Mouse (Mus musculus) heart, embryonic 14.5 days (tissue): ENCODE measurements around the gene Ccdc148. TPM values are rescaled to one million over a fixed set of nuclear protein-coding genes. Genes with fewer than 3 reads are reported as not detected.

Experiments
- ATAC-seq: fragments of 200-750 bp; cut with Nextera tagmentation; 2 replicates; pipeline ENCODE4 v1.8.0; 2017; ENCODE audit warnings: low read depth, moderate TSS enrichment; ENCODE audit not compliant: insufficient number of reproducible peaks, insufficient read depth, low FRiP score
- H3K27ac ChIP-seq, 2 experiments: fragments of 200-500 bp in 1 of 2; fragments of 300-500 bp in 1 of 2; sonication (generic) in 1 of 2; replicated peaks in 1 of 2; 2 replicates each; pipeline ENCODE4 v1.5.1; 2012 to 2014; ENCODE audit warnings: low read depth in 2 of 2, low read length in 2 of 2, control low read depth in 1 of 2, mild to moderate bottlenecking in 1 of 2, mixed read lengths in 1 of 2; ENCODE audit not compliant: control insufficient read depth in 1 of 2, insufficient read depth in 1 of 2
- H3K27me3 ChIP-seq: fragments of 300-500 bp; sonication (generic); 2 replicates; pipeline ENCODE4 v1.6.1; 2014; ENCODE audit warnings: mild to moderate bottlenecking, low read length, control low read depth; ENCODE audit not compliant: control insufficient read depth, insufficient read depth
- H3K36me3 ChIP-seq: fragments of 300-500 bp; sonication (generic); 2 replicates; pipeline ENCODE4 v1.6.1; 2014; ENCODE audit warnings: mild to moderate bottlenecking, control low read depth, low read length, mixed read lengths; ENCODE audit not compliant: control insufficient read depth, insufficient read depth
- H3K4me1 ChIP-seq, 2 experiments: fragments of 200-500 bp in 1 of 2; fragments of 300-500 bp in 1 of 2; sonication (generic) in 1 of 2; 2 replicates each; pipeline ENCODE4 v1.6.1; 2012 to 2014; ENCODE audit warnings: low read length in 2 of 2, control low read depth in 1 of 2, mixed read lengths in 1 of 2; ENCODE audit not compliant: control insufficient read depth in 2 of 2, insufficient read depth in 2 of 2
- H3K4me2 ChIP-seq: fragments of 300-500 bp; sonication (generic); 2 replicates; pipeline ENCODE4 v1.6.1; 2014; ENCODE audit warnings: mild to moderate bottlenecking, low read length
- H3K4me3 ChIP-seq, 2 experiments: fragments of 200-500 bp in 1 of 2; fragments of 300-500 bp in 1 of 2; sonication (generic) in 1 of 2; 2 replicates each; pipeline ENCODE4 v1.5.1; 2012 to 2014; ENCODE audit warnings: low read length in 2 of 2, mild to moderate bottlenecking in 2 of 2, control low read depth in 1 of 2, low read depth in 1 of 2, moderate library complexity in 1 of 2; ENCODE audit not compliant: control insufficient read depth in 1 of 2, insufficient read depth in 1 of 2
- H3K9ac ChIP-seq: fragments of 300-500 bp; sonication (generic); 2 replicates; pipeline ENCODE4 v1.6.1; 2014; ENCODE audit warnings: mild to moderate bottlenecking, low read length
- H3K9me3 ChIP-seq: fragments of 300-500 bp; sonication (generic); 2 replicates; pipeline ENCODE4 v1.6.1; 2016; ENCODE audit warnings: low read length, control low read depth; ENCODE audit not compliant: control insufficient read depth
- WGBS: fragments of 180-500 bp; shearing (Covaris S2); extraction: QIAGEN DNeasy Blood & Tissue Kit; methylation state at CpG from one replicate; pipeline ENCODE4 v1.1.7; 2014; 5-methylcytosine and 5-hydroxymethylcytosine counted together
- polyA plus RNA-seq: library from polyadenylated mRNA; unstranded; fragments of >200 nt; fragmentation: Nextera tagmentation; extraction: Ambion mirVana; gene quantifications from 2 replicates; pipeline ENCODE4 v1.2.1, GENCODE M21; 2014

Gene Ccdc148
- polyA plus RNA-seq, 1 experiment from 2014 or later: 1.1 TPM

DNA sequence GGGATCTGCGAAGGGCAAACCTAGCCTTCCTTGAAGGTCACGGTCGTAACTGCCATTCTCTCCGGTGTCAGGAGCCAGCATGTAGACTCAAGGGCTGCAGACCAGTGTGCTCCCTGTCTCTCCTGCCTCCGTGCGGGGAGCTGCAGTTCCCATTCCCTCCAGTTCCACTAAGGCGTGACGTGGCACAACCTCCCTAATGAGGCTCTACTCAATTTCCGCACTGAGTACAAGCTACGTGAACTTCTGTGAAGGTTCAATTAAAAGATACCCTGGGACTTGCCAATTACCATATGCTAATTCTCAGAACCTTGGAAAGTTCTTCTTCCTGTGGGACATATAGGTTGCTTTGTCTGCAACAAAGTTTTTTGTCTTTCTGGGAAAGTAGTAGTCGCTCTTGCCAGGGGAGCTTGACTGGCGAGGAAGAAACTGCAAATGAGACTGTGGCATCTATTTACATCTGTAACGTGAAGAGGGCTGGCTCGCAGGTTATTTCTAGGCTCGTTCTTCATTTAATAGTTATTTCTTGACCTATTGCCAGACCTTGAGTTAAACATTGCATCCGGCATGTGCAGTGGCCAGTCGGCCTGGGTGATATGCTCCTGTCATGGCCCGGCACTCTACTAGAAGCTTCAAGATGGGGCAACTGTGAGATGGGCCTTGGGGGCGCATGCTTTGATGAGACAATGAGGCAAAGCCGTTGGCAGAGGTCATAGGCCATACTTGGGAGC is 328.1 kb downstream of the Ccdc148 start:
- H3K9ac ChIP-seq: no peak overlapping the region
- no peak for ATAC-seq
- no peak overlapping the region for H3K4me2 ChIP-seq
- no peak overlapping the region for H3K27ac ChIP-seq
- no peak overlapping the region for H3K4me3 ChIP-seq
- H3K36me3 ChIP-seq: no peaks in the 10 kb centered on the region
- no peaks in the 10 kb centered on the region for H3K9me3 ChIP-seq
- H3K4me1 ChIP-seq: peaks cover 0 to 9% of the 10 kb centered on the region in 2 experiments; a peak in 3 of 4 replicates
- WGBS: 89% methylated on average over 20 of the region's 20 CpGs
- no peaks in the 10 kb centered on the region for H3K27me3 ChIP-seq

- Histone ChIP-seq H3K4me1 (peaks cover 0 to 9% of the 10 kb centered on the region in 2 experiments; a peak in 3 of 4 replicates), H3K4me3 (no peak overlapping the region), H3K27ac (no peak overlapping the region; a peak in 1 of 4 replicates), H3K4me2 (0 out of 2 replicates have a peak overlapping the region, but pooled peaks have one; percentile 5), H3K27me3 (no peaks in the 10 kb centered on the region), H3K36me3 (no peaks in the 10 kb centered on the region), H3K9ac (no peak overlapping the region), H3K9me3 (no peaks in the 10 kb centered on the region)
- 51% methylated on average over 7 of the region's 7 CpGs for WGBS
- ATAC-seq: no peak; the same call in 1 of the 2 replicates
These were observed 330.3 kb downstream of the Ccdc148 start for GRCm38 (mm10) chr2:58829981-58830742.

- Histone ChIP-seq H3K4me1 (peaks cover 0 to 9% of the 10 kb centered on the region in 2 experiments; a peak in 3 of 4 replicates), H3K4me3 (no peak overlapping the region), H3K36me3 (no peaks in the 10 kb centered on the region), H3K27ac (peak overlapping the region in 1 of 2 experiments; percentile 22; a peak in 1 of 4 replicates), H3K4me2 (no peak overlapping the region), H3K9me3 (no peaks in the 10 kb centered on the region), H3K27me3 (no peaks in the 10 kb centered on the region), H3K9ac (no peak overlapping the region)
- no peak for ATAC-seq
- WGBS: 66% methylated on average over 3 of the region's 3 CpGs
These were observed 331.4 kb downstream of the Ccdc148 start for GRCm38 (mm10) chr2:58828910-58829600.

- no peaks in the 10 kb centered on the region for H3K9me3 ChIP-seq
- H3K9ac ChIP-seq: no peak overlapping the region
- H3K4me2 ChIP-seq: no peak overlapping the region
- no peak overlapping the region for H3K27ac ChIP-seq
- H3K27me3 ChIP-seq: no peaks in the 10 kb centered on the region
- no peaks in the 10 kb centered on the region for H3K36me3 ChIP-seq
- no peak overlapping the region for H3K4me3 ChIP-seq
- WGBS: 49% methylated on average over 2 of the region's 2 CpGs
- no peak for ATAC-seq
- H3K4me1 ChIP-seq: no peaks in the 10 kb centered on the region
These were observed 347.5 kb downstream of the Ccdc148 start for GRCm38 (mm10) chr2:58812941-58813340.

DNA sequence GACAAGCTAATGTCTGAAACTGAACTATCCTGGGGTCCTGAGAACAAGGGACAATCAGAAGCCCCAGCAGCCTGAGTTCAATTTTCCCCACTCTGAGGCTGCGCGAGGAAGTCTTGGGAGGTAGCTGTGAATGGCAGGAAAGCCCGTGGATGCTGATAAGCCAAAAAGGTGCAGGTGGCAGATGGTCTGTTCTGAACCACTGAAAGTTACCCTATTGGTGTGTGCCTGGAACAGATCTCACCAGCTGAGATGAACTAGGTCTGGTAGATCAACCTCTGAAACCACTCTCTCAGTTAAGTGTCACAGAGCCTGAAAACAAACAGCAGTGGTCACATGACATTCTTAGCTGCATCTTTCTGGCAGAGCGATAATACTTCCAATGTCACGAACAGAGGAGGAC is 360.9 kb downstream of the Ccdc148 start:
- no peaks in the 10 kb centered on the region for H3K27me3 ChIP-seq
- H3K4me3 ChIP-seq: no peak overlapping the region
- no peaks in the 10 kb centered on the region for H3K9me3 ChIP-seq
- ATAC-seq: no peak
- no peak overlapping the region for H3K4me2 ChIP-seq
- H3K36me3 ChIP-seq: no peaks in the 10 kb centered on the region
- H3K4me1 ChIP-seq: no peaks in the 10 kb centered on the region; a peak in 1 of 4 replicates
- H3K27ac ChIP-seq: no peak overlapping the region
- WGBS: 67% methylated on average over 5 of the region's 5 CpGs
- H3K9ac ChIP-seq: no peak overlapping the region

- Histone ChIP-seq H3K27ac (no peak overlapping the region), H3K4me3 (no peak overlapping the region), H3K36me3 (no peaks in the 10 kb centered on the region), H3K4me2 (no peak overlapping the region), H3K9me3 (no peaks in the 10 kb centered on the region), H3K27me3 (no peaks in the 10 kb centered on the region), H3K9ac (no peak overlapping the region), H3K4me1 (no peaks in the 10 kb centered on the region; a peak in 1 of 4 replicates)
- WGBS: 78% methylated on average over 9 of the region's 9 CpGs
- no peak for ATAC-seq
These were observed 361.4 kb downstream of the Ccdc148 start for GRCm38 (mm10) chr2:58799126-58799525.

GRCm38 (mm10) chr2:58797506-58797905 is 363.0 kb downstream of the Ccdc148 start:
- H3K9me3 ChIP-seq: no peaks in the 10 kb centered on the region
- H3K4me1 ChIP-seq: peaks cover 0 to under 1% of the 10 kb centered on the region in 2 experiments; a peak in 1 of 4 replicates
- no peak for ATAC-seq
- H3K27me3 ChIP-seq: no peaks in the 10 kb centered on the region
- H3K36me3 ChIP-seq: no peaks in the 10 kb centered on the region
- H3K4me2 ChIP-seq: no peak overlapping the region
- H3K27ac ChIP-seq: no peak overlapping the region
- WGBS: 76% methylated on average over 4 of the region's 4 CpGs
- no peak overlapping the region for H3K9ac ChIP-seq
- H3K4me3 ChIP-seq: no peak overlapping the region
